Mouse (Mus musculus): ENCODE results near the gene Cherp. TPM values are rescaled to one million over a fixed set of nuclear protein-coding genes. Genes with fewer than 3 reads are reported as not detected.

The Cherp gene
- polyA plus RNA-seq, 1 experiment from 2014 or later = 53.6 TPM

GRCm38 (mm10) chr8:72469243-72469642, 5.8 kb downstream of the Cherp start:
- no peak overlapping the region for H3K9ac ChIP-seq
- no peak overlapping the region for H3K4me3 ChIP-seq
- peaks cover 90% of the 10 kb centered on the region for H3K36me3 ChIP-seq
- WGBS = 93% methylated on average over 2 of the region's 2 CpGs
- H3K4me2 ChIP-seq = no peak overlapping the region
- H3K27me3 ChIP-seq = no peaks in the 10 kb centered on the region
- H3K27ac ChIP-seq (replicated peaks) = no peak overlapping the region
- H3K9me3 ChIP-seq = no peaks in the 10 kb centered on the region
- H3K4me1 ChIP-seq (replicated peaks) = peaks cover 12% of the 10 kb centered on the region
- no peak for ATAC-seq (ENCODE audit: low read depth)

DNA sequence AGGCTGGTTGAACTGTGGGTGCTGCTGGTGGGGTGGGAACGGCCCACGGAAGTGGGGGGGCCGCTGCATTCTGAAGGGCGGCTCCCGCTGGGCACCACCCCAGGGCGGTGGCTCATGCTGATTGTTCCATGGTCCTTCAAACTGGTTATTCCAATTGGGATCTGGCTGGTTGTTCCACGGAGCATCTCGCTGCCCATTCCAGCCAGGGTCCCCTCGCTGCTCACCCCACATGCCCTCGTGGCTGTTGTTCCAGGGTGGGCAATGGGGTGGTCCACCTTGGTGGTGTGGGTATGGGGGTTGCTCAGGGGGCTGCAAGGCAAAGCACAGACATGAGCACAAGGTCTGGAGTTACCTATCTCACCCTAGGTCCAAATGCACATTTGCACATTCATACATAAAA, 10.8 kb downstream of the Cherp start:
- H3K4me3 ChIP-seq = no peak overlapping the region
- no peaks in the 10 kb centered on the region for H3K27me3 ChIP-seq
- no peak overlapping the region for H3K27ac ChIP-seq (replicated peaks)
- no peak overlapping the region for H3K4me2 ChIP-seq
- no peak overlapping the region for H3K9ac ChIP-seq
- no peaks in the 10 kb centered on the region for H3K4me1 ChIP-seq (replicated peaks)
- peaks cover 100% of the 10 kb centered on the region for H3K36me3 ChIP-seq
- ATAC-seq (ENCODE audit: low read depth) = no peak
- H3K9me3 ChIP-seq = no peaks in the 10 kb centered on the region
- WGBS = 94% methylated on average over 10 of the region's 10 CpGs

DNA sequence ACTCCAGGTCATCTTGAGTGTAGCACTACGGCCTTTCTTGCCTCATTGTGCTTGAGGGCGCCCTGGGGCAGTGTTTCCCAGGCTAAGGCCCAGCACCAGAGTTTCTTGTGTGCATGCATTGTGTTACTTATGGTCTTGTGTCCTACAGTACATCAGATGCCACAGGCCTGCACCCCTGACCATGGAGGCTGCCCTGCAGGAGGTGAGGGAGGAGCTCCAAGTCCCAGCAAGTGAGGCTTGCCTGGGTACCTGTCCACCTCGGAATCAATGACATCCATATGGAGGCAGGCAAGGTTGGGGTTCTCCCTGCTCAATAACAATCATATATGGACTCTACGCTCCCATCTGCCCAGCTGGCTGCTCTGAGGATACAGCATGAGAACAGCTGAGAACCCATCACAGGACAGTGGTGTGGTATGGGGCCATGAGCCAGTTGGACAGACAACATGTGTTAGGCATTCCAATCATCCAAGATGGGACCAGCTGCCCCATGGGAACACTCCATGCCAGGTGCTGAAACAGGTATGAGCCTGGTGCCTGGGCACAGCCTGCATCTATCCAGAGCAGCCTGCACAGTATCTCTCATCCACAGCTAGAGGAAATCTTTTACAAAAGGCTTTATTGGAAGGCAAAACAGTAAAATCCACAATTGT, 15.0 kb downstream of the Cherp start:
- Histone ChIP-seq H3K4me1 (replicated peaks) (no peaks in the 10 kb centered on the region), H3K27me3 (no peaks in the 10 kb centered on the region), H3K9ac (no peak overlapping the region), H3K36me3 (peaks cover 84% of the 10 kb centered on the region), H3K27ac (replicated peaks) (no peak overlapping the region), H3K4me3 (no peak overlapping the region), H3K9me3 (no peaks in the 10 kb centered on the region), H3K4me2 (no peak overlapping the region)
- ATAC-seq (ENCODE audit: low read depth) = no peak
- whole genome bisulfite sequencing = 95% methylated on average over 4 of the region's 4 CpGs

- Histone ChIP-seq H3K27ac (replicated peaks) (no peak overlapping the region), H3K36me3 (peaks cover 83% of the 10 kb centered on the region), H3K9ac (no peak overlapping the region), H3K4me1 (replicated peaks) (no peaks in the 10 kb centered on the region), H3K4me3 (no peak overlapping the region), H3K9me3 (no peaks in the 10 kb centered on the region), H3K27me3 (no peaks in the 10 kb centered on the region), H3K4me2 (no peak overlapping the region)
- 92% methylated on average over 6 of the region's 6 CpGs for WGBS
- ATAC-seq (ENCODE audit: low read depth) = no peak
Measured at GRCm38 (mm10) chr8:72458457-72458856, 16.6 kb downstream of the Cherp start.

DNA sequence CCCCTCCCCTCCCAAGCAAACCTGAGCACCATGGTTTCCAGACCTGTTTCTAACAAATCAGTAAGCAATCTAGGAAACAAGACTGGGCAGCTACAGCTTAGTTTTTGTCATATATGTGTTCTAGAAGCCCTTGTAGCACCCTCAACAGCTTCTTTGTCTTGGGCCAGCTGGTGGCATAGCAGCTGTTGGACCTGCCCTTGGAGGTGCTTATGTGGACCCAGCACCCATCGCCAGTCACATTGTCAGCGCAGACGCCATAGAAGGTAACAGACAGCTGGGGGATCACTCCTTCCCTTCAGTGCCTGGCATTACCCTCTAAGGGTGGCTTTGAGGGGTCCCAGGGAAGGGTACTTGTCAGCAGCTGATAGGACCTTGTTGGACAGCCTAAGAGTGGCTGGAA, 17.2 kb downstream of the Cherp start:
- no peak overlapping the region for H3K27ac ChIP-seq (replicated peaks)
- no peaks in the 10 kb centered on the region for H3K4me1 ChIP-seq (replicated peaks)
- no peak overlapping the region for H3K9ac ChIP-seq
- peaks cover 83% of the 10 kb centered on the region for H3K36me3 ChIP-seq
- no peaks in the 10 kb centered on the region for H3K9me3 ChIP-seq
- no peak overlapping the region for H3K4me2 ChIP-seq
- no peak for ATAC-seq (ENCODE audit: low read depth)
- H3K27me3 ChIP-seq = no peaks in the 10 kb centered on the region
- H3K4me3 ChIP-seq = no peak overlapping the region
- 84% methylated on average over 3 of the region's 3 CpGs for WGBS

- H3K4me2 ChIP-seq = no peak overlapping the region
- H3K9me3 ChIP-seq = no peaks in the 10 kb centered on the region
- no peak overlapping the region for H3K9ac ChIP-seq
- WGBS = 95% methylated on average over 4 of the region's 4 CpGs
- H3K4me3 ChIP-seq = no peak overlapping the region
- H3K4me1 ChIP-seq (replicated peaks) = no peaks in the 10 kb centered on the region
- no peak overlapping the region for H3K27ac ChIP-seq (replicated peaks)
- no peak for ATAC-seq (ENCODE audit: low read depth)
- H3K36me3 ChIP-seq = peaks cover 80% of the 10 kb centered on the region
- no peaks in the 10 kb centered on the region for H3K27me3 ChIP-seq
Measured at GRCm38 (mm10) chr8:72455317-72455716, 19.7 kb downstream of the Cherp start.

DNA sequence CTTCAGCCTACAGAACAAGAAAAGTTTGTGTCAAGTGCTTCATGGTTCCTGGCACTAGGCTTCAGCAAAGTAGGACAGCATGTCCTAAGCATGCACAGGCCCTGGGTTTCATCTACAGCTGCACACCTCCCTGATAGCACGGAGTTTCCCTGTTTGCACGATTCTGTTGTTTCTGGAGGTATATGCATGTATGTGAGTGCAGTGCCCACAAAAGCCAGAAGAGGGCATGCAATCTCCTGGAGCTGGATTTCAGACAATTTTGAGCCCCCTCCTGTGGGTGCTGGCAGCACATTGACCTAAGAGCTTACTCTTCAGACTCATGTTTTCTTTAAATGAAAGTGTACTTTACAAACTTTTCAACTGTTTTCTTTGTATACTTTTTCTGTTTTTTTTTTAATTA, 21.1 kb downstream of the Cherp start:
- Histone ChIP-seq H3K27me3 (no peaks in the 10 kb centered on the region), H3K27ac (replicated peaks) (no peak overlapping the region), H3K4me1 (replicated peaks) (no peaks in the 10 kb centered on the region), H3K4me2 (no peak overlapping the region), H3K4me3 (no peak overlapping the region), H3K9me3 (no peaks in the 10 kb centered on the region), H3K36me3 (peaks cover 81% of the 10 kb centered on the region), H3K9ac (no peak overlapping the region)
- WGBS = 97% methylated on average over 2 of the region's 2 CpGs
- no peak for ATAC-seq (ENCODE audit: low read depth)

DNA sequence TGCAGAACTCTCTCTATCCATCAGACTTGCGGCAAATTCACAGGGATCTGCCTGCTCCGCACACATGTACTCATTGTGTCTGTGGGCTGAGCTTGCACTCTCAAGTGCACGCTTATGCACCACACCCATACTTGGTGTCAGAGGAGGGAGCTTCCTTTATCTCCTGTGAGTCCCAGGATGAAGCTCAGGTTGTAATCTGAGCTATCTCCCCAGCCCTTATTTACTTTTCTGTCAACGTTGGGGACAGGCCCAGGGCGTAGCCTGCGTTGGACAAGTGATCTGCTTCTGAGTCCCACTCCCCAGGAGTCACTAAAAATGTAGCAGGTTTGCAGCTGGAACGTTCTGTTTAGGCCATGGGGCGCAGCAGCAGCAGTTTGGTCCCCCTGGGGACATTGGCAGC, 23.5 kb downstream of the Cherp start:
- H3K36me3 ChIP-seq = peaks cover 83% of the 10 kb centered on the region
- H3K4me1 ChIP-seq (replicated peaks) = peaks cover 11% of the 10 kb centered on the region; the same call in 1 of the 2 replicates
- H3K4me2 ChIP-seq = no peak overlapping the region
- ATAC-seq (ENCODE audit: low read depth) = no peak
- H3K4me3 ChIP-seq = no peak overlapping the region
- H3K9me3 ChIP-seq = no peaks in the 10 kb centered on the region
- H3K27me3 ChIP-seq = no peaks in the 10 kb centered on the region
- H3K9ac ChIP-seq = no peak overlapping the region
- WGBS = 91% methylated on average over 8 of the region's 8 CpGs
- no peak overlapping the region for H3K27ac ChIP-seq (replicated peaks)

DNA sequence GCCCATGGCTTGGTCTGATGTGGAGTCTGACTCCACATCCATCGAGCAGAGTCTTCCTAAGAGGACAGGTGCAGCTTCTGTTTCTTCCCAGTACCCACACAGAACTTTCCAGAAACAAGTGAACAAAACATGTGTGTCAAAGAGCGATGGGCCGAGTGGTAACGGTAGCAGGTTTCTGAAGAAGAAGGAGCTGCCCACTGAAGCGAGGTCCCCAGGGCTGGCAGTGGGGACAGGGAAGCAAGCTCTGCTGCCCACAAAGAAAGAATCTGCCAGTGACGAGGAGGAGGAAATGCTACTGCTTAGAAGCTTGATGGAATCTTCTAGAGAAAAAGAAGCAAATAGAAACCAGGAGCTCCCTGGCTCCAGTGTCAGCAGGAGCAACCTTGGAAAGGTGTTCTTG, 30.0 kb downstream of the Cherp start:
- H3K4me2 ChIP-seq = no peak overlapping the region
- 90% methylated on average over 6 of the region's 6 CpGs for WGBS

GRCm38 (mm10) chr8:72443994-72444350, 31.1 kb downstream of the Cherp start:
- peaks cover 33% of the 10 kb centered on the region for H3K4me1 ChIP-seq (replicated peaks)
- H3K27ac ChIP-seq (replicated peaks) = peak overlapping the region; percentile 68; the same call in 1 of the 2 replicates
- peak overlapping the region; percentile 49 for H3K4me3 ChIP-seq
- H3K4me2 ChIP-seq = peak overlapping the region; percentile 69
- H3K27me3 ChIP-seq = no peaks in the 10 kb centered on the region
- whole genome bisulfite sequencing = 45% methylated on average over 6 of the region's 6 CpGs
- no peaks in the 10 kb centered on the region for H3K9me3 ChIP-seq
- ATAC-seq (ENCODE audit: low read depth) = peak; percentile 77
- peak overlapping the region; percentile 75 for H3K9ac ChIP-seq
- peaks cover 15% of the 10 kb centered on the region for H3K36me3 ChIP-seq

More for the DNA sequence above, 30.0 kb downstream of the Cherp start:
- ATAC-seq (ENCODE audit: low read depth) = no peak
- Histone ChIP-seq H3K4me3 (no peak overlapping the region), H3K27me3 (no peaks in the 10 kb centered on the region), H3K9me3 (no peaks in the 10 kb centered on the region), H3K4me1 (replicated peaks) (peaks cover 33% of the 10 kb centered on the region), H3K27ac (replicated peaks) (no peak overlapping the region), H3K36me3 (peaks cover 26% of the 10 kb centered on the region), H3K9ac (no peak overlapping the region)

GRCm38 (mm10) chr8:72443338-72443993, 31.6 kb downstream of the Cherp start, which contains the start of the genes Calr3 and 1700030K09Rik:
Calr3 (minus strand) TSS chr8:72443870.
1700030K09Rik (plus strand) TSS chr8:72443880.
- peak within 1 kb of the TSS; percentile 49 for H3K4me3 ChIP-seq
- H3K27me3 ChIP-seq = no peaks in the 10 kb centered on the region
- H3K9ac ChIP-seq = peak within 1 kb of the TSS; percentile 75
- 5% methylated on average over 34 of the region's 34 CpGs for WGBS
- H3K4me1 ChIP-seq (replicated peaks) = peaks cover 33% of the 10 kb centered on the region
- peak within 1 kb of the TSS; percentile 68; the same call in 1 of the 2 replicates for H3K27ac ChIP-seq (replicated peaks)
- ATAC-seq (ENCODE audit: low read depth) = peak; percentile 98
- H3K36me3 ChIP-seq = peaks cover 15% of the 10 kb centered on the region; the same call in 1 of the 2 replicates
- peak within 1 kb of the TSS; percentile 69 for H3K4me2 ChIP-seq
- H3K9me3 ChIP-seq = no peaks in the 10 kb centered on the region

DNA sequence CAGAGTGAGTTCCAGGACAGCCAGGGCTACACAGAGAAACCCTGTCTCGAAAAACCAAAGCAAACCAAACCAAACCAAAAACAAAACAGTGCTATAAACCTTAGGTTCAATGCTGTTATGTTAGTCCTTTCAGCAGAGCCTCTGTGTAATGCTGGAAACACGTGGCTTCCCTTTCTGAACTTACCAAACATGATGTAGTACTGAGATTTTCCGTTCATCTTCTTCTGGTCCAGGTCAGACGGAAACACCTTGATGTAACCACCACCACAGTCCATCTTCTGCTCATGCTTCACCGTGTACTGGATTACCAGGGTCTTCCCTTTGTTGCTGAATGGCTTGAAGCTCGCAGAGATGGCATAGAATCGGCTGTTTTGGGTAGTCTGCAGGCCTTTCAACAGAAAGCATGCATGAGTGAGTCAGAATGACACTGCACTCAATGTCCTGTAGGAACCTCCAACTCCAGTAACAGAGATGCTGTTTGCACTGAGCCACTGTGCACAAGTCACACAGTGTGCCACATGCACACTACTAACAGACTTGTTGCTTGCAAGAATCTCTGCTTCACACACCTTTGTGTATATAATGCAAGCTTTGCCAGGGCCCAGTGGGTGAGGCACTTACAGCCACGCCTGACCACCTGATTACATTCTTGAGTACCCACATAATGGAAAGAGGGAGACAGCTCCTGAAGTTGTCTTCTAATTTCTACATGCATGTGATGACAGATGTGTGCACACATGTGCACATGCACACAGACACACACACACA, 36.6 kb downstream of the Cherp start:
- ATAC-seq (ENCODE audit: low read depth) = no peak
- Histone ChIP-seq H3K27me3 (no peaks in the 10 kb centered on the region), H3K27ac (replicated peaks) (no peak overlapping the region), H3K9me3 (no peaks in the 10 kb centered on the region), H3K36me3 (no peaks in the 10 kb centered on the region), H3K4me3 (no peak overlapping the region), H3K4me1 (replicated peaks) (peaks cover 4% of the 10 kb centered on the region; the same call in 1 of the 2 replicates), H3K4me2 (no peak overlapping the region), H3K9ac (no peak overlapping the region)
- 75% methylated on average over 8 of the region's 8 CpGs for WGBS

All from neural tube, embryonic 13.5 days (tissue).